Mouse (Mus musculus): Measurements from ENCODE around the gene Pde8a.

The Pde8a gene

GRCm38 (mm10) chr7:81379363-81379762, 166.0 kb downstream of the Pde8a start:
- CTCF ChIA-PET, result no interaction called here
